ENCODE assay signal across 9 mouse cellular contexts in the genomic region with DNA sequence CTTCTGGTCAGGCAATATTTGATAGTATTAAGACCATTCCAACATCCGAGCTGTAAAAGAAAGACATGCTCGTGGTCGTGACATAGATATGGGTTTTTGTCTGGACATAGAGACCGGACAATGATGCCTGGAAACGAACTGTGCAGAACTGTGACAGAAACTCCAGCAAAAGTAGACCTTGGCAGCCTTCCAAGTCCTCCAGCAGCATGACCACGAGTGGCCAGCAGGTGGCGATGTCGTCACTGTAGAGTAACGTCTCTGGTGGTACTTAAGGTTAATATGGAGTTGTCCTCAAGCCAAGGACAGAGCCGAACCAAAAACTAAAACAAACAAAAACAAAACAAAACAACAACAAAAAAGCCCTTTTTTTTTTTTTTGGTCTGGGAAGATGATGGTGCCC.
DNase-seq lines count a peak whose midpoint lies in the region; ATAC-seq and TF ChIP-seq lines count a peak whose summit lies in the region.
"Had no signal": no experiment of that assay in that cellular context is flagged by ENCODE, and none has a peak within 500 bp of the region (broad histone marks: within the 10 kb centered on the region; RNA-seq: fewer than 3 reads in every experiment).

No protein-coding gene starts in this region.

- H3K4me1 ChIP-seq in liver, embryonic 12.5 days = no peaks in the 10 kb centered on the region
- no peaks in the 10 kb centered on the region for H3K4me1 ChIP-seq in intestine, postnatal 0 days (replicated peaks; ENCODE audit: control insufficient read depth, insufficient read depth, low read length)
- H3K4me1 ChIP-seq in limb, embryonic 14.5 days (ENCODE audit: control insufficient read depth, insufficient read depth, low read length) = peaks cover 3% of the 10 kb centered on the region; the same call in 1 of the 2 replicates

- peak; percentile 91 for TF ChIP-seq CTCF in intestine, postnatal 0 days (IDR thresholded peaks at IDR 0.05; ENCODE audit: low read depth)

- no peaks in the 10 kb centered on the region for H3K27me3 ChIP-seq in liver, embryonic 12.5 days (replicated peaks)
- H3K27me3 ChIP-seq in intestine, postnatal 0 days (replicated peaks; ENCODE audit: control insufficient read depth, insufficient read depth, low read length) = no peaks in the 10 kb centered on the region
- H3K27me3 ChIP-seq in limb, embryonic 14.5 days (ENCODE audit: control insufficient read depth, insufficient read depth, low read length) = no peaks in the 10 kb centered on the region

- H3K4me3 ChIP-seq in liver, embryonic 12.5 days = no peak overlapping the region
- no peak overlapping the region for H3K4me3 ChIP-seq in intestine, postnatal 0 days (ENCODE audit: low read depth, low read length)
- no peak overlapping the region for H3K4me3 ChIP-seq in limb, embryonic 14.5 days (replicated peaks; ENCODE audit: low read length)
- H3K4me3 ChIP-seq: erythroblast, embryonic 14.5 days had no signal

- no peak overlapping the region for H3K9ac ChIP-seq in liver, embryonic 12.5 days
- no peak overlapping the region for H3K9ac ChIP-seq in intestine, postnatal 0 days (ENCODE audit: low read depth, low read length)
- no peak overlapping the region for H3K9ac ChIP-seq in limb, embryonic 14.5 days (ENCODE audit: low read depth, low read length, severe bottlenecking)

- DNase-seq in liver = peak; percentile 66
- peak; percentile 35 for DNase-seq in c-Kit-positive CD71-positive TER-119-negative erythroid progenitor cells, embryonic 14.5 days (ENCODE audit: low read depth)
- DNase-seq in frontal cortex, postnatal 14 days (ENCODE audit: low spot score in 2 of 2) = peak; percentile 73 to 84
- peak; percentile 82 for DNase-seq in limb, embryonic 14.5 days (ENCODE audit: low spot score)
- DNase-seq in retina, embryonic 14.5 days (ENCODE audit: low spot score) = peak; percentile 90
- peak; percentile 91 for DNase-seq in thymus, postnatal 4 days

- WGBS in liver, embryonic 12.5 days (ENCODE audit: insufficient replicate concordance) = 26% methylated on average over 10 of the region's 10 CpGs
- 23% methylated on average over 10 of the region's 10 CpGs for WGBS in intestine, postnatal 0 days
- WGBS in limb, embryonic 14.5 days = 28% methylated on average over 10 of the region's 10 CpGs

- ATAC-seq in liver, embryonic 12.5 days = no peak
- ATAC-seq in intestine, postnatal 0 days = no peak
- peak; percentile 30; the same call in 1 of the 2 replicates for ATAC-seq in limb, embryonic 14.5 days (ENCODE audit: low FRiP score, low read depth)

- no peak overlapping the region for H3K27ac ChIP-seq in liver, embryonic 12.5 days
- H3K27ac ChIP-seq in intestine, postnatal 0 days (ENCODE audit: low read depth, low read length) = no peak overlapping the region
- H3K27ac ChIP-seq in limb, embryonic 14.5 days (replicated peaks; ENCODE audit: low read depth, low read length) = no peak overlapping the region

- no peaks in the 10 kb centered on the region for H3K36me3 ChIP-seq in liver, embryonic 12.5 days
- no peaks in the 10 kb centered on the region for H3K36me3 ChIP-seq in intestine, postnatal 0 days (ENCODE audit: control insufficient read depth, insufficient read depth)
- no peaks in the 10 kb centered on the region for H3K36me3 ChIP-seq in limb, embryonic 14.5 days (ENCODE audit: control insufficient read depth, insufficient read depth, low read length)

- H3K9me3 ChIP-seq in liver, embryonic 12.5 days (replicated peaks) = no peaks in the 10 kb centered on the region
- no peaks in the 10 kb centered on the region for H3K9me3 ChIP-seq in intestine, postnatal 0 days (ENCODE audit: control insufficient read depth)
- H3K9me3 ChIP-seq in limb, embryonic 14.5 days (ENCODE audit: control insufficient read depth, low read length) = no peaks in the 10 kb centered on the region; the same call in 1 of the 2 replicates

- TF ChIP-seq POLR2A in limb, embryonic 14.5 days (IDR thresholded peaks at IDR 0.05; ENCODE audit: borderline replicate concordance, extremely low read depth, insufficient read depth, insufficient read length) = no peak

- H3K4me2 ChIP-seq in liver, embryonic 12.5 days = no peak overlapping the region
- H3K4me2 ChIP-seq in intestine, postnatal 0 days (replicated peaks; ENCODE audit: low read depth) = no peak overlapping the region
- no peak overlapping the region for H3K4me2 ChIP-seq in limb, embryonic 14.5 days (replicated peaks; ENCODE audit: low read depth, low read length, severe bottlenecking)

Comparison
In these comparisons a context has a peak if more than half of its experiments do, and no peak if none do; other contexts are left out.
1. DNase-seq: peak in every context shown above with its lines; median percentile 91 in thymus, postnatal 4 days; 90 in retina, embryonic 14.5 days; 82 in limb, embryonic 14.5 days; 78 in frontal cortex, postnatal 14 days; 66 in liver; 35 in c-Kit-positive CD71-positive TER-119-negative erythroid progenitor cells, embryonic 14.5 days.